Mouse (Mus musculus): ENCODE measurements at regions not wholly inside any gene's neighbourhood (a gene's known extent, or its start where the extent isn't known, plus 50 kb on each side); places are given as distances from the start of the nearest gene placed in this dataset.
"Not testable (repeated sequence)": the region's sequence is repeated elsewhere in the genome, so short reads cannot be mapped to it uniquely, and the experiment has no call there.

GRCm38 (mm10) chr6:6496789-6497188 is 81.7 kb downstream of the Sem1 start:
- TF ChIP-seq EP300 (IDR thresholded peaks at IDR 0.05; ENCODE audit: insufficient read depth, low read depth, low read length) (no peak), CTCF (IDR thresholded peaks at IDR 0.05; ENCODE audit: low read depth, low read length) (no peak), POLR2A (IDR thresholded peaks at IDR 0.05; ENCODE audit: insufficient read depth, low read length) (no peak)

GRCm38 (mm10) chr6:6496336-6496735 is 82.1 kb downstream of the Sem1 start:
- H3K4me3 ChIP-seq (ENCODE audit: low read depth, low read length): no peak overlapping the region
- H3K36me3 ChIP-seq (ENCODE audit: control insufficient read depth, insufficient read depth, low read length, poor library complexity, severe bottlenecking): no peaks in the 10 kb centered on the region
- no peak overlapping the region for H3K27ac ChIP-seq (ENCODE audit: insufficient read depth, low read length)
- TF ChIP-seq EP300 (IDR thresholded peaks at IDR 0.05; ENCODE audit: insufficient read depth, low read depth, low read length) (no peak), CTCF (IDR thresholded peaks at IDR 0.05; ENCODE audit: low read depth, low read length) (no peak), POLR2A (IDR thresholded peaks at IDR 0.05; ENCODE audit: insufficient read depth, low read length) (no peak)
- no peaks in the 10 kb centered on the region for H3K9me3 ChIP-seq (replicated peaks; ENCODE audit: control insufficient read depth, insufficient read depth, low read length, poor library complexity, severe bottlenecking)
- H3K9ac ChIP-seq (ENCODE audit: low read depth, poor library complexity, severe bottlenecking): no peak overlapping the region
- H3K4me1 ChIP-seq (ENCODE audit: control insufficient read depth, insufficient read depth, low read length): no peaks in the 10 kb centered on the region
- no peaks in the 10 kb centered on the region for H3K27me3 ChIP-seq (ENCODE audit: control insufficient read depth, insufficient read depth, low read length, poor library complexity, severe bottlenecking)

More at GRCm38 (mm10) chr6:6496789-6497188, 81.7 kb downstream of the Sem1 start:
- Histone ChIP-seq H3K4me1 (ENCODE audit: control insufficient read depth, insufficient read depth, low read length) (no peaks in the 10 kb centered on the region), H3K27ac (ENCODE audit: insufficient read depth, low read length) (no peak overlapping the region), H3K9ac (ENCODE audit: low read depth, poor library complexity, severe bottlenecking) (no peak overlapping the region), H3K9me3 (replicated peaks; ENCODE audit: control insufficient read depth, insufficient read depth, low read length, poor library complexity, severe bottlenecking) (no peaks in the 10 kb centered on the region), H3K36me3 (ENCODE audit: control insufficient read depth, insufficient read depth, low read length, poor library complexity, severe bottlenecking) (no peaks in the 10 kb centered on the region), H3K27me3 (ENCODE audit: control insufficient read depth, insufficient read depth, low read length, poor library complexity, severe bottlenecking) (no peaks in the 10 kb centered on the region), H3K4me3 (ENCODE audit: low read depth, low read length) (no peak overlapping the region)

GRCm38 (mm10) chr6:6488191-6488590 is 90.3 kb downstream of the Sem1 start:
- no peak overlapping the region for H3K9ac ChIP-seq (ENCODE audit: low read depth, poor library complexity, severe bottlenecking)
- no peaks in the 10 kb centered on the region for H3K36me3 ChIP-seq (ENCODE audit: control insufficient read depth, insufficient read depth, low read length, poor library complexity, severe bottlenecking)
- H3K27me3 ChIP-seq (ENCODE audit: control insufficient read depth, insufficient read depth, low read length, poor library complexity, severe bottlenecking): no peaks in the 10 kb centered on the region
- no peaks in the 10 kb centered on the region for H3K4me1 ChIP-seq (ENCODE audit: control insufficient read depth, insufficient read depth, low read length)
- no peak overlapping the region for H3K4me3 ChIP-seq (ENCODE audit: low read depth, low read length)
- no peak for TF ChIP-seq CTCF (IDR thresholded peaks at IDR 0.05; ENCODE audit: low read depth, low read length)
- TF ChIP-seq EP300 (IDR thresholded peaks at IDR 0.05; ENCODE audit: insufficient read depth, low read depth, low read length): no peak
- no peak for TF ChIP-seq POLR2A (IDR thresholded peaks at IDR 0.05; ENCODE audit: insufficient read depth, low read length)
- H3K27ac ChIP-seq (ENCODE audit: insufficient read depth, low read length): no peak overlapping the region
- no peaks in the 10 kb centered on the region for H3K9me3 ChIP-seq (replicated peaks; ENCODE audit: control insufficient read depth, insufficient read depth, low read length, poor library complexity, severe bottlenecking)

DNA sequence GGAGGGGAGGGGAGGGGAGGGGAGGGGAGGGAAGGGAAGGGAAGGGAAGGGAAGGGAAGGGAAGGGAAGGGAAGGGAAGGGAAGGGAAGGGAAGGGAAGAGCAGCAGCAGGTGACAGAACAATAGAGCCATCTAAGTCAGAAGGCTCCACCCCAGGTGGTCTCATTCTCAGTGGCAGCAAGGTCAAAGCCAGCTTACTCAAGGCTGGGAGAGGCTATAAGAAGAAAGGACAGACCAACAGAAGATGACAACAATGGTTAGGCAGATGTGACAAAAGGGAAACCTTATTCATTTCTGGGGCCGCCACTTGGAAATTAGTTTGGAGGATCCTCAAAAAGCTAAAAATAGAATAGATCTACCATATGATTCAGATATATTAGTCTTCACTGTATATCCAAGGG is 96.9 kb downstream of the Sem1 start:
- not testable (repeated sequence) for H3K4me1 ChIP-seq (ENCODE audit: control insufficient read depth, insufficient read depth, low read length); H3K9me3 ChIP-seq (replicated peaks; ENCODE audit: control insufficient read depth, insufficient read depth, low read length, poor library complexity, severe bottlenecking); H3K9ac ChIP-seq (ENCODE audit: low read depth, poor library complexity, severe bottlenecking); H3K4me3 ChIP-seq (ENCODE audit: low read depth, low read length); H3K36me3 ChIP-seq (ENCODE audit: control insufficient read depth, insufficient read depth, low read length, poor library complexity, severe bottlenecking); H3K27me3 ChIP-seq (ENCODE audit: control insufficient read depth, insufficient read depth, low read length, poor library complexity, severe bottlenecking); H3K27ac ChIP-seq (ENCODE audit: insufficient read depth, low read length)

DNA sequence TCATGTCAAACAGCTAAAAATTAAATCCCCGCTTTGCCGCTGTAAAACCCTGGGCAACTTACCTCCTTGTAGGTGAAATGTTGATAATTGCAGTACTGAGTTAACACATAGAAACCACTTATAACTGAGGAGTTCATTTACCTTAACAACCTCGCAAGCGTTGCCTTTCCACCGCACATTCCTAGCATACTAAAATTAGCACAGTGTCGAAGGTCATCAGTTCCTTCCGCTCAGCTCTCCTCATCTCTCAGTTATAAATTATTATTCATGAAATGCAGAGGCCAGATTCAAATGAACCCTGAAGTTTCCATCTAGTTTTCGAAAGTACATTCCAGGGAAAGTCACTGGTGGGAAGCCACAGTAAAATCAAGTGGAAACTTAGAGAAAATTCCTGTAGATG is 108.1 kb downstream of the Sem1 start:
- no peak overlapping the region for H3K9ac ChIP-seq (ENCODE audit: low read depth, poor library complexity, severe bottlenecking)
- no peak overlapping the region for H3K4me3 ChIP-seq (ENCODE audit: low read depth, low read length)
- TF ChIP-seq EP300 (IDR thresholded peaks at IDR 0.05; ENCODE audit: insufficient read depth, low read depth, low read length) (no peak), CTCF (IDR thresholded peaks at IDR 0.05; ENCODE audit: low read depth, low read length) (no peak), POLR2A (IDR thresholded peaks at IDR 0.05; ENCODE audit: insufficient read depth, low read length) (no peak)
- H3K4me1 ChIP-seq (ENCODE audit: control insufficient read depth, insufficient read depth, low read length): no peaks in the 10 kb centered on the region
- H3K27ac ChIP-seq (ENCODE audit: insufficient read depth, low read length): no peak overlapping the region
- no peaks in the 10 kb centered on the region for H3K9me3 ChIP-seq (replicated peaks; ENCODE audit: control insufficient read depth, insufficient read depth, low read length, poor library complexity, severe bottlenecking)
- no peaks in the 10 kb centered on the region for H3K36me3 ChIP-seq (ENCODE audit: control insufficient read depth, insufficient read depth, low read length, poor library complexity, severe bottlenecking)
- H3K27me3 ChIP-seq (ENCODE audit: control insufficient read depth, insufficient read depth, low read length, poor library complexity, severe bottlenecking): no peaks in the 10 kb centered on the region; the same call in 1 of the 2 replicates

GRCm38 (mm10) chr6:6467526-6467925 is 110.9 kb downstream of the Sem1 start:
- Histone ChIP-seq H3K9me3 (replicated peaks; ENCODE audit: control insufficient read depth, insufficient read depth, low read length, poor library complexity, severe bottlenecking) (no peaks in the 10 kb centered on the region), H3K4me1 (ENCODE audit: control insufficient read depth, insufficient read depth, low read length) (no peaks in the 10 kb centered on the region), H3K27me3 (ENCODE audit: control insufficient read depth, insufficient read depth, low read length, poor library complexity, severe bottlenecking) (no peaks in the 10 kb centered on the region; the same call in 1 of the 2 replicates), H3K9ac (ENCODE audit: low read depth, poor library complexity, severe bottlenecking) (no peak overlapping the region), H3K36me3 (ENCODE audit: control insufficient read depth, insufficient read depth, low read length, poor library complexity, severe bottlenecking) (no peaks in the 10 kb centered on the region), H3K4me3 (ENCODE audit: low read depth, low read length) (no peak overlapping the region), H3K27ac (ENCODE audit: insufficient read depth, low read length) (no peak overlapping the region)
- TF ChIP-seq EP300 (IDR thresholded peaks at IDR 0.05; ENCODE audit: insufficient read depth, low read depth, low read length): no peak
- no peak for TF ChIP-seq CTCF (IDR thresholded peaks at IDR 0.05; ENCODE audit: low read depth, low read length)
- TF ChIP-seq POLR2A (IDR thresholded peaks at IDR 0.05; ENCODE audit: insufficient read depth, low read length): no peak
